Mouse (Mus musculus) ES-CJ7 (cell line): ENCODE data around the gene C330007P06Rik.
"Not testable (repeated sequence)": the region's sequence is repeated elsewhere in the genome, so short reads cannot be mapped to it uniquely, and the experiment has no call there.

Source experiments
- DNase-seq: peaks from one replicate; pipeline ENCODE4 v3.0.0; 2011; ENCODE audit warnings: low read depth, low spot score

Gene C330007P06Rik

DNA sequence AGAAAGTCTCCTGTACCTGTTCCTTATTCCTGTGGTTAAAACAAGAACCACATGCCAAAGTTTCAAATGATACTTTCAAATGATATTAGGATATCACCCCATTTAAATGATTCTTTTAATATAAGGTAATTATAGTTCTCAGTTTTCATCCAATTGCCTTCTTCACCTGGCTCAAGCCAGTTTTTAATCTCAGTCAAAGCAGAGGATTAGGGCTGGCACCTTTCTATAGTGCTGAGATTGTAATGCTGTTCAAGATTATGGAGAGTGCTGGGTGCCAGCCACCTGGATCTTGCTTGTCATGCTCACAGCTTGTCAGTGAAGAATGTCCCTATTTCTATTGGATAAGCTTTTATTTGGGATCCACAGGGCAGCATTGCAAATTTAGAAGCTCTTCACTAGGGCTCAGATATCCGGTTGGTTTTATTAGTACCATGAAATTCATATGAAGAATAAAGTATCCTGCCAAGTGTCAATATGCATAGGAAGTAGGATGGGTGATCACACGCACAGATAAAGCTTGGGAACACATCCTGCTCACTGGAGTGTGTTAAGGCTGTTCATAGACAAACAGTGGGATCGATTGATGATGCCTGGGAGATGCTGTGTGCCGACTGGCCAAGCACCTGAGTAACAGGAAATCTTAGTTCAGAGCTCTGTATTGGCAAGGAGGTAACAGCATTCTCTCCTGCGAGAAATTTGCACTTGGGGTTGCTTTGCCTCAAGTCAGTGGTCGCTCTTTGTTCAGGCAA, 74.6 kb downstream of the C330007P06Rik start:
- DNase-seq = no peak

DNA sequence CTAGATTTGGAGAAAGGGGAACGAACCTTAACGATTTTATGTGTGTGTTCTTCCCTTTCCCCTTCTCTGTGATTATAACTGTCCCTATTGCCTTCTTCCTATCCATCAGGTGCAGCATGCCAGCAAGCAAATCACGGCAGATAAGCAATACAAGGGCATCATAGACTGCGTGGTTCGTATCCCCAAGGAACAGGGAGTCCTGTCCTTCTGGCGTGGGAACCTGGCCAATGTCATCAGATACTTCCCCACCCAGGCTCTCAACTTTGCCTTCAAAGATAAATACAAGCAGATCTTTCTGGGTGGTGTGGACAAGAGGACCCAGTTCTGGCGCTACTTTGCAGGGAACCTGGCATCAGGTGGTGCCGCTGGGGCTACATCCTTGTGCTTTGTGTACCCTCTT, 77.2 kb downstream of the C330007P06Rik start:
- DNase-seq = not testable (repeated sequence)

GRCm38 (mm10) chrX:36796163-36796581, 77.7 kb downstream of the C330007P06Rik start:
- DNase-seq = peak; percentile 80

DNA sequence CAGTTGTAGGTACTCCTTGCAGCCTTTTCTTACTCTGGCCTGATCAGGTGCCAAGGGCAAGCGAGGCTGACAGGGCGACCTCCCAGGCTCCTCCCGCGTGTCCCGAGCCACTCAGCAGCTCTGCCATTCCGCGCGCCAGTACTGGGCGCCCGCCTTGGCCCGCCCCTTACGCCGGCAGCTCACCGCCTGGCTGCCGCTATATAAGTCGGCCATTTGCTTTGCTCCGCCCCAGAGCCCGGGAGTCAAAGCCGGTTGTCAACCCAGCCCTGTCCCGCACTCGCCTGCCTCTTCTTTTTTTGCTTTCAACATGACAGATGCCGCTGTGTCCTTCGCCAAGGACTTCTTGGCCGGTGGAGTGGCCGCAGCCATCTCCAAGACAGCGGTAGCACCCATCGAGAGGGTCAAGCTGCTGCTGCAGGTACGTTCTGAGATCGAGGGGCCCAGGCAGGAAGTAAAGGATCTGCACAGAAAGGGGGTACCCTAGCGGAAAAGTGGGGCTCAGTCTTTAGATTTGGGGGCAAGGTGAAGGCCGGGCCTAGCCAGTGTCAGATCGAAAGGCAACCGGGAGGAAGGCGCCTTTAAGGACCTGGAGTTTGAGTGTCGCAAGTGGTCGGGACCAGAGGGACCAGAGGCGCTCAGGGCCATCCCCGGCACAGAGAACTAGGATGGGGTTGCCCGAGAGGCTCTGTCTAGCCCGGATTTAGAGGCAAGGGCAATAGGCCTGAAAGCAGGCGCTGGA, 78.3 kb downstream of the C330007P06Rik start, which contains the start of gene Slc25a5:
Gene Slc25a5 (plus strand): TSS at position 228 of the 739 bp plus-strand sequence.
- DNase-seq = peak; percentile 82

DNA sequence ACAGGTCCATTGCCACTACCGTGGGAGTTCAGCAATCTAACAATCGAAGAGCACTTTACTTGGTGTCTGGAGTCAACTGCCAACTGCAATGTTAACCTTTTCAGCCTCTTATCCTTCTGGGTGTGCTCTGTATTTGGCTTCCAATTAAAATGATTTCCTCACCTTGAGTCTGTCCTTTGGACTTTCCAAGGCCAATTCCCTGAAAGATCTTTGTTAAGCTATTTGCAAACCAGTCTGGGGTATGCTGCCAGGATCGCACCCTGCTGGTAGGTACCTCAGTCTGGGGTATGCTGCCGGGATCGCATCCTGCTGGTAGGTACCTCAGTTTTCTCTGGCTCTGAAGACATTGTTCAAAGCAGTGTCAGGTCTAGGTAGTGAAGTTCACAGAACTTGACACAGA, 79.3 kb downstream of the C330007P06Rik start:
- DNase-seq = peak; percentile 73

- no peak for DNase-seq
Observed at GRCm38 (mm10) chrX:36789360-36789759, 84.6 kb downstream of the C330007P06Rik start.

DNA sequence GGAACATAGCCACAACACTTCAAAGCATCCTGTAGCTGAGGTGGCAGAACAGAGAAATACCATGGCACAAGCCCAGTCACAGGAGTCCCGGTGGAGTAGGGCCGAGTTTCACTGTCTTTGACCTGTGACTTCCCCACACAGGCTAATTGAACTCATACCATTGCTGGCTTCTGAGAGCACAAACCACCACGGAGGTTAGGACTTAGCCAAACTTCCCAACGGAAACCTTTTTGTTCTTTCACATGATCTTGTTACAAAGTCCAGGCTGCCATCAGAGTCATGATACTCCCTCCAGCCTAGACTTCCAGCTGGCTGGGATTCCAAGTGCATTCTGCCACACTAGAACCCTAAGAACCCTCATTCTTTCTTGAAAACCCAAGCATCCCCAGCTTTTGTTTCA, 96.2 kb downstream of the C330007P06Rik start:
- no peak for DNase-seq

DNA sequence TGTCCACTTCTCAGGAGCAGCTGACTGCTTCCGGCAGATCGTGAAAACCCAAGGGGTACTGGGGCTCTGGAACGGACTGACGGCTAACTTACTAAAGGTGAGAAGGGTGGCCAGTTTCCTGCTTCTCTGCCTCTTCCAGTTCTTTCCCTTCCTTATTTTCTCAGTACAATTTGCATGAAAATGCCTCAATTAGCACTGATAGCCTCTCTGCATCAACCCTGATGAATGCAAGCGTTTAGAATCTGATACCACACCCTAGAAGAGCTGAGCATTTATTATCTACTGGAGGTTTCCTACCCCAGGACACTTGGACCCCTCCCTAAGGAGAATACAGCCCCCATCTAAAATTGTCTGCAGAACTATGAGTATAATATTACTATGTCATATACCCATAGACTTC, 98.4 kb downstream of the C330007P06Rik start:
- peak; percentile 70 for DNase-seq
